Mouse (Mus musculus) bone marrow, adult 2 months (tissue): ENCODE measurements at regions not wholly inside any gene's neighbourhood (a gene's known extent, or its start where the extent isn't known, plus 50 kb on each side); places are given as distances from the start of the nearest gene placed in this dataset.

Experiments used
- CTCF ChIP-seq: fragments of 200-500 bp; IDR thresholded peaks from 2 replicates; pipeline ENCODE4 v1.5.1; 2011; ENCODE audit warnings: low read length, control low read depth; ENCODE audit not compliant: control insufficient read depth, insufficient read depth
- POLR2A ChIP-seq: fragments of 200-500 bp; IDR thresholded peaks from 2 replicates; pipeline ENCODE4 v1.6.1; 2011; ENCODE audit warnings: low read depth, mild to moderate bottlenecking, control low read depth, low read length, borderline replicate concordance; ENCODE audit not compliant: control insufficient read depth

- TF ChIP-seq CTCF: no peak
- TF ChIP-seq POLR2A: no peak
Observed at GRCm38 (mm10) chr9:67105867-67106266, 56.7 kb upstream of the Tpm1 start.
